In genomic region chr5:125203099-125203498, GRCm38 (mm10) we compare ENCODE assay signal across 8 mouse cellular contexts. TPM values are rescaled to one million over a fixed set of nuclear protein-coding genes. Genes with fewer than 3 reads are reported as not detected.
DNase-seq lines count a peak whose midpoint lies in the region.

No protein-coding gene starts in this region.

- no peaks in the 10 kb centered on the region for H3K9me3 ChIP-seq in hindbrain, embryonic 10.5 days

- H3K27me3 ChIP-seq in hindbrain, embryonic 10.5 days (ENCODE audit: insufficient read depth, poor library complexity, severe bottlenecking) = no peaks in the 10 kb centered on the region

- peaks cover 27% of the 10 kb centered on the region for H3K4me1 ChIP-seq in hindbrain, embryonic 10.5 days (replicated peaks)

- peak; percentile 66 for DNase-seq in cerebellum, adult 11 months
- no peak for DNase-seq in cerebellum, adult 8-10 months
- DNase-seq in adrenal gland, postnatal 36 days = peak; percentile 92
- peak; percentile 48 to 77 for DNase-seq in frontal cortex, postnatal 10 days (ENCODE audit: low spot score in 2 of 2)
- DNase-seq in hindbrain, embryonic 10.5 days (ENCODE audit: low spot score) = no peak
- peak; percentile 59 to 67 for DNase-seq in left cerebral cortex, postnatal 36 days (ENCODE audit: low spot score in 2 of 2)
- DNase-seq in right cerebral cortex, adult 2 months (ENCODE audit: low spot score in 2 of 2) = peak; percentile 66 to 74
- DNase-seq in spleen, adult 18-20 months = no peak

- H3K36me3 ChIP-seq in hindbrain, embryonic 10.5 days = no peaks in the 10 kb centered on the region

- no peak overlapping the region for H3K4me3 ChIP-seq in hindbrain, embryonic 10.5 days

- peak overlapping the region; percentile 72 for H3K27ac ChIP-seq in hindbrain, embryonic 10.5 days

- 26% methylated on average over 7 of the region's 7 CpGs for WGBS in hindbrain, embryonic 10.5 days

- intact Hi-C loops in left cerebral cortex, postnatal 36 days (cut with DNase I) = no loop called here

RNA-seq across cellular contexts. Expression of gene Ncor2, which starts 24.1 kb away (rescaled TPM):
- 100 to 1,000 TPM; 217 to 310 TPM for total RNA-seq in adrenal gland, postnatal 36 days (2021)
- 18.1 and 19.7 TPM in 2 replicates for polyA plus RNA-seq in hindbrain, embryonic 10.5 days (2016; fragmentation: Nextera tagmentation; extraction: Ambion mirVana)
- total RNA-seq in left cerebral cortex, postnatal 36 days (2021) = 100 to 1,000 TPM; 167 to 240 TPM

Comparison
In these comparisons a context has a peak if more than half of its experiments do, and no peak if none do; other contexts are left out.
1. DNase-seq: peak in cerebellum, adult 11 months (single experiment), adrenal gland, postnatal 36 days (2 of 2), frontal cortex, postnatal 10 days (2 of 2), left cerebral cortex, postnatal 36 days (2 of 2) and right cerebral cortex, adult 2 months (2 of 2); none in cerebellum, adult 8-10 months (single experiment), hindbrain, embryonic 10.5 days (single experiment) and spleen, adult 18-20 months (0 of 2).